Mouse (Mus musculus) liver, embryonic 16.5 days (tissue): ENCODE data around the gene Itgb6. TPM values are rescaled to one million over a fixed set of nuclear protein-coding genes. Genes with fewer than 3 reads are reported as not detected.

Source experiments
- ATAC-seq: fragments of 200-750 bp; cut with Nextera tagmentation; 2 replicates; pipeline ENCODE4 v1.8.0; 2017; ENCODE audit warnings: low read depth, mild to moderate bottlenecking, moderate number of reproducible peaks, moderate library complexity
- H3K27ac ChIP-seq: fragments of 300-500 bp; sonication (generic); 2 replicates; pipeline ENCODE4 v1.5.1; 2014; ENCODE audit warnings: mild to moderate bottlenecking, low read length
- H3K27me3 ChIP-seq: fragments of 300-500 bp; sonication (generic); 2 replicates; pipeline ENCODE4 v1.6.1; 2014; ENCODE audit warnings: low read depth, low read length, mixed read lengths; ENCODE audit not compliant: control insufficient read depth, insufficient read depth
- H3K36me3 ChIP-seq: fragments of 300-500 bp; sonication (generic); 2 replicates; pipeline ENCODE4 v1.6.1; 2014; ENCODE audit warnings: mild to moderate bottlenecking; ENCODE audit not compliant: control insufficient read depth, insufficient read depth
- H3K4me1 ChIP-seq: fragments of 300-500 bp; sonication (generic); 2 replicates; pipeline ENCODE4 v1.6.1; 2014; ENCODE audit warnings: low read depth, low read length, mixed read lengths; ENCODE audit not compliant: control insufficient read depth
- H3K4me2 ChIP-seq: fragments of 300-500 bp; sonication (generic); 2 replicates; pipeline ENCODE4 v1.6.1; 2014; ENCODE audit warnings: low read depth, low read length, mixed read lengths
- H3K4me3 ChIP-seq: fragments of 300-500 bp; sonication (generic); 2 replicates; pipeline ENCODE4 v1.5.1; 2014; ENCODE audit warnings: low read depth, mild to moderate bottlenecking, low read length
- H3K9ac ChIP-seq: fragments of 300-500 bp; sonication (generic); 2 replicates; pipeline ENCODE4 v1.6.1; 2014; ENCODE audit warnings: low read depth, low read length
- H3K9me3 ChIP-seq: fragments of 300-500 bp; sonication (generic); replicated peaks from 2 replicates; pipeline ENCODE4 v1.6.1; 2016; ENCODE audit warnings: low read length; ENCODE audit not compliant: control insufficient read depth
- WGBS: fragments of 180-500 bp; shearing (Covaris S2); extraction: QIAGEN DNeasy Blood & Tissue Kit; methylation state at CpG from one replicate; pipeline ENCODE4 v1.1.7; 2014; ENCODE audit not compliant: insufficient replicate concordance; 5-methylcytosine and 5-hydroxymethylcytosine counted together
- polyA plus RNA-seq: library from polyadenylated mRNA; unstranded; fragments of >200 nt; fragmentation: Nextera tagmentation; extraction: Ambion mirVana; gene quantifications from 2 replicates; pipeline ENCODE4 v1.2.1, GENCODE M21; 2015

The Itgb6 gene
- polyA plus RNA-seq, 1 experiment from 2014 or later: 0.31 TPM

- ATAC-seq: no peak
- 61% methylated on average over 8 of the region's 8 CpGs for WGBS
These were observed 112.8 kb downstream of the Itgb6 start for GRCm38 (mm10) chr2:60609436-60610199.

GRCm38 (mm10) chr2:60607980-60608379, 114.5 kb downstream of the Itgb6 start:
- WGBS: 58% methylated on average over 4 of the region's 4 CpGs
- no peaks in the 10 kb centered on the region for H3K27me3 ChIP-seq
- no peak overlapping the region for H3K4me3 ChIP-seq
- H3K27ac ChIP-seq: no peak overlapping the region
- H3K9me3 ChIP-seq: no peaks in the 10 kb centered on the region
- ATAC-seq: no peak
- H3K9ac ChIP-seq: no peak overlapping the region
- no peaks in the 10 kb centered on the region for H3K36me3 ChIP-seq
- no peaks in the 10 kb centered on the region for H3K4me1 ChIP-seq
- no peak overlapping the region for H3K4me2 ChIP-seq

More at GRCm38 (mm10) chr2:60609436-60610199, 112.8 kb downstream of the Itgb6 start:
- Histone ChIP-seq H3K4me3 (no peak overlapping the region), H3K9ac (no peak overlapping the region), H3K4me2 (no peak overlapping the region), H3K4me1 (no peaks in the 10 kb centered on the region), H3K27me3 (no peaks in the 10 kb centered on the region), H3K9me3 (no peaks in the 10 kb centered on the region), H3K27ac (no peak overlapping the region), H3K36me3 (no peaks in the 10 kb centered on the region)

GRCm38 (mm10) chr2:60601326-60601725, 121.1 kb downstream of the Itgb6 start:
- H3K4me3 ChIP-seq: no peak overlapping the region
- no peak overlapping the region for H3K27ac ChIP-seq
- no peaks in the 10 kb centered on the region for H3K4me1 ChIP-seq
- H3K27me3 ChIP-seq: no peaks in the 10 kb centered on the region
- 57% methylated on average over 2 of the region's 2 CpGs for WGBS
- H3K4me2 ChIP-seq: no peak overlapping the region
- no peaks in the 10 kb centered on the region for H3K36me3 ChIP-seq
- H3K9ac ChIP-seq: no peak overlapping the region
- ATAC-seq: no peak
- H3K9me3 ChIP-seq: no peaks in the 10 kb centered on the region

GRCm38 (mm10) chr2:60600863-60601262, 121.6 kb downstream of the Itgb6 start:
- Histone ChIP-seq H3K9ac (no peak overlapping the region), H3K4me3 (no peak overlapping the region), H3K36me3 (no peaks in the 10 kb centered on the region), H3K27me3 (no peaks in the 10 kb centered on the region), H3K4me2 (no peak overlapping the region), H3K27ac (no peak overlapping the region), H3K9me3 (no peaks in the 10 kb centered on the region), H3K4me1 (no peaks in the 10 kb centered on the region)
- 46% methylated on average over 2 of the region's 2 CpGs for WGBS
- no peak for ATAC-seq

- WGBS: 62% methylated on average over 4 of the region's 4 CpGs
- Histone ChIP-seq H3K4me3 (no peak overlapping the region), H3K27ac (no peak overlapping the region), H3K27me3 (no peaks in the 10 kb centered on the region), H3K4me2 (no peak overlapping the region), H3K9me3 (no peaks in the 10 kb centered on the region), H3K4me1 (no peaks in the 10 kb centered on the region), H3K9ac (no peak overlapping the region), H3K36me3 (no peaks in the 10 kb centered on the region)
- ATAC-seq: no peak
These were observed 139.0 kb downstream of the Itgb6 start for GRCm38 (mm10) chr2:60583416-60583815.

GRCm38 (mm10) chr2:60554561-60554960, 167.9 kb downstream of the Itgb6 start:
- Histone ChIP-seq H3K9me3 (no peaks in the 10 kb centered on the region), H3K27me3 (no peaks in the 10 kb centered on the region), H3K4me2 (no peak overlapping the region), H3K36me3 (no peaks in the 10 kb centered on the region), H3K4me3 (no peak overlapping the region), H3K4me1 (no peaks in the 10 kb centered on the region; the same call in 1 of the 2 replicates), H3K27ac (no peak overlapping the region), H3K9ac (no peak overlapping the region)
- 22% methylated on average over 4 of the region's 4 CpGs for WGBS
- no peak for ATAC-seq

- Histone ChIP-seq H3K27ac (no peak within 1 kb of the TSS), H3K4me1 (no peaks in the 10 kb centered on the region; the same call in 1 of the 2 replicates), H3K9me3 (no peaks in the 10 kb centered on the region), H3K4me2 (peak within 1 kb of the TSS; percentile 52), H3K4me3 (peak within 1 kb of the TSS; percentile 51), H3K27me3 (no peaks in the 10 kb centered on the region), H3K9ac (no peak within 1 kb of the TSS; the same call in 1 of the 2 replicates), H3K36me3 (no peaks in the 10 kb centered on the region)
- no peak for ATAC-seq
- WGBS: 9% methylated on average over 33 of the region's 33 CpGs
These were observed 169.4 kb downstream of the Itgb6 start, which contains the start of gene Pla2r1 for GRCm38 (mm10) chr2:60552902-60553682. TSS of gene Pla2r1 (minus strand) at chr2:60553308.

GRCm38 (mm10) chr2:60552177-60552901, 170.1 kb downstream of the Itgb6 start:
- Histone ChIP-seq H3K27me3 (no peaks in the 10 kb centered on the region), H3K9ac (no peak overlapping the region; the same call in 1 of the 2 replicates), H3K27ac (no peak overlapping the region), H3K36me3 (no peaks in the 10 kb centered on the region), H3K4me3 (peak overlapping the region; percentile 51), H3K9me3 (no peaks in the 10 kb centered on the region), H3K4me2 (peak overlapping the region; percentile 52), H3K4me1 (no peaks in the 10 kb centered on the region; the same call in 1 of the 2 replicates)
- WGBS: 40% methylated on average over 21 of the region's 21 CpGs
- no peak for ATAC-seq
